Mouse (Mus musculus): ENCODE results near the gene Gpalpp1. TPM values are rescaled to one million over a fixed set of nuclear protein-coding genes. Genes with fewer than 3 reads are reported as not detected.

Gene Gpalpp1
- polyA plus RNA-seq, 1 experiment, result 5.5 TPM

DNA sequence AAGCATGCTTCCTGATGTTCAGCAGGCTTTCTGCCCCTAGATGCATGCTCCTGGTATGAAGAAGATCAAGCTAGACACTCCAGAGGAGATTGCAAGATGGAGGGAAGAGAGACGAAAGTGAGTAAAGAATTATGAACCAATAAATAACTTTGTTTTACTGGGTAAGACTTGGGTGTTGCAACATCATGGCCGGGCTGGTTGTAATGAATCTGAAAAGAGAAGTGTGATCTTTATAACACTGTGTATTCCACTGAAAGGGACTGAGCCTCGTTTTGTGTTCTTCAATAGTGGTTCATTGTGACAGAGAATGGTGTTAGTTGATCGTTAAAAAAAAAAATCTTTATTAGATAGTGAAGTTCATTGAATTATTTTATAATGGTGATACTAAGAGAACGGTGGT, 5.2 kb upstream of the Gpalpp1 start:
- no peak for DNase-seq
- H3K36me3 ChIP-seq (ENCODE audit: control insufficient read depth, insufficient read depth, low read length), result peaks cover 2% of the 10 kb centered on the region
- WGBS, result 90% methylated on average over 5 of the region's 5 CpGs

DNA sequence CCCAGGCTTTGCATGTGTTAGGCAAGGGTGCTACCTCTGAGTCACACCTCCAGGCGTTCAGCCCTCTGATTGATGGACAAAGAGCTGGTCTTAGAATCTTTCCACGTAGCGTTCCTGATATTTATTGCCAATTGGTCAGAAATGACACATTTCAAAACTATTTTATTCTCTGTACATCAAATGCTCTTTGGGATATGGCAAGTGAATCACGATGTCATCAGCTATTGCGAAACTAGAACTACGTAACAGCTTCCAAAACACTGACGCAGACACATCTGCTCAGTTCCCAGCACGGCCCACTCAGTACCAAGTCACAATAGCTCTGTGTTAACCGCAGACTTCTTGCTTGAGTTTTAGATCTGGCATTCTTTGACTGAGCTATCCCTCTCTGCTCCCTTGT, 11.0 kb downstream of the Gpalpp1 start:
- Histone ChIP-seq H3K27me3 (replicated peaks; ENCODE audit: control insufficient read depth, insufficient read depth, low read length) (no peaks in the 10 kb centered on the region), H3K27ac (ENCODE audit: insufficient read depth, low read depth, low read length) (no peak overlapping the region), H3K4me3 (ENCODE audit: insufficient read depth, low read depth, low read length) (no peak overlapping the region), H3K36me3 (ENCODE audit: control insufficient read depth, insufficient read depth, low read length) (peaks cover 4% of the 10 kb centered on the region), H3K4me1 (ENCODE audit: control insufficient read depth, insufficient read depth, low read length) (no peaks in the 10 kb centered on the region)
- DNase-seq, result no peak
- TF ChIP-seq POLR2A (IDR thresholded peaks at IDR 0.05; ENCODE audit: low read depth, low read length) (no peak), CTCF (conservative IDR thresholded peaks at IDR 0.05; ENCODE audit: insufficient read depth, insufficient read length, low read depth, low read length) (no peak)
- 96% methylated on average over 9 of the region's 9 CpGs for WGBS

More for the DNA sequence above, 5.2 kb upstream of the Gpalpp1 start:
- Histone ChIP-seq H3K27me3 (replicated peaks; ENCODE audit: control insufficient read depth, insufficient read depth, low read length) (no peaks in the 10 kb centered on the region), H3K4me3 (ENCODE audit: insufficient read depth, low read depth, low read length) (no peak overlapping the region), H3K27ac (ENCODE audit: insufficient read depth, low read depth, low read length) (no peak overlapping the region), H3K4me1 (ENCODE audit: control insufficient read depth, insufficient read depth, low read length) (no peaks in the 10 kb centered on the region; the same call in 1 of the 2 replicates)
- TF ChIP-seq POLR2A (IDR thresholded peaks at IDR 0.05; ENCODE audit: low read depth, low read length), result no peak
- TF ChIP-seq CTCF (conservative IDR thresholded peaks at IDR 0.05; ENCODE audit: insufficient read depth, insufficient read length, low read depth, low read length), result no peak

DNA sequence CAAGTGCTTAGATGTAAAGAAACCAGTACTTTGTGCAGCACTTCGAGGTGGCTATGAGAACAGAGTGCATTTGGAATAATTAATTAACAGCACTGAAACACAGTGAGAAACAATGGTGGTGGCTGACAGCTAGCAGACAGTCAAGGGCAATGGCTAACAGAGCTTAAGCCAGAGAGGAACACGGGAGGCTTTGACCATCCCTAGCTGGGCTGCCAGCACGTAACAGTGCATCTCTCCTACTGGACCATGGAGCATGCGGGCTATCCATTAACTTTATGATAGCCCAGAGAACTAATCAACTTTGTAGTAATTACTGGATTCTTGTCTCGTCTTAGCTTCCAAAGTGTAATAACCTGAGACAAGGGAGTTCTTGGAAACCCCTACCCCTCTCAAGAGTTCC, 12.7 kb downstream of the Gpalpp1 start:
- no peaks in the 10 kb centered on the region for H3K4me1 ChIP-seq (ENCODE audit: control insufficient read depth, insufficient read depth, low read length)
- WGBS, result 57% methylated on average over 5 of the region's 5 CpGs
- TF ChIP-seq CTCF (conservative IDR thresholded peaks at IDR 0.05; ENCODE audit: insufficient read depth, insufficient read length, low read depth, low read length) (no peak), POLR2A (IDR thresholded peaks at IDR 0.05; ENCODE audit: low read depth, low read length) (no peak)

DNA sequence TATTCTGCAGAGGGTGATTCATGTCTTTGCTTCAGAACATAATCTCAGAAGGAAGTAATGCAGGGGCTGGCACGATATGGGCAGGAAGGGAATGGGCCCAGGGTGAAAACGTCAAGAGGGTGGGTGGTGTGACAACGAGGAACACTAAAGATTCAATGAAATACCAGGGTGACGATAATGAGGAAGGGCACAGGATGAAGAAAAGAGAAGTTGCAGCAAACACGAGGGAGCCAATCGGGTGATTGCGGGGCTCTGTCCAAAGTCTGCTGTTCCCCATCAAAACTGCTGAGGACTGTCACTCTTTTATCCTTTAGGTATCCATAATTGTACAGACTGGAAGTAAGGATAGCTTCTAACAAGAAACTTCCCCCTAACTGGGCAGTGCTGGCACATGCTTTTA, 13.3 kb downstream of the Gpalpp1 start:
- WGBS, result 80% methylated on average over 7 of the region's 7 CpGs
- no peak overlapping the region for H3K27ac ChIP-seq (ENCODE audit: insufficient read depth, low read depth, low read length)
- peaks cover 7% of the 10 kb centered on the region for H3K36me3 ChIP-seq (ENCODE audit: control insufficient read depth, insufficient read depth, low read length)
- TF ChIP-seq POLR2A (IDR thresholded peaks at IDR 0.05; ENCODE audit: low read depth, low read length), result no peak
- no peak for TF ChIP-seq CTCF (conservative IDR thresholded peaks at IDR 0.05; ENCODE audit: insufficient read depth, insufficient read length, low read depth, low read length)
- H3K4me3 ChIP-seq (ENCODE audit: insufficient read depth, low read depth, low read length), result no peak overlapping the region
- no peaks in the 10 kb centered on the region for H3K27me3 ChIP-seq (replicated peaks; ENCODE audit: control insufficient read depth, insufficient read depth, low read length)
- no peaks in the 10 kb centered on the region for H3K4me1 ChIP-seq (ENCODE audit: control insufficient read depth, insufficient read depth, low read length)
- no peak for DNase-seq

More for the DNA sequence above, 12.7 kb downstream of the Gpalpp1 start:
- Histone ChIP-seq H3K4me3 (ENCODE audit: insufficient read depth, low read depth, low read length) (no peak overlapping the region), H3K27me3 (replicated peaks; ENCODE audit: control insufficient read depth, insufficient read depth, low read length) (no peaks in the 10 kb centered on the region), H3K36me3 (ENCODE audit: control insufficient read depth, insufficient read depth, low read length) (peaks cover 7% of the 10 kb centered on the region), H3K27ac (ENCODE audit: insufficient read depth, low read depth, low read length) (no peak overlapping the region)
- DNase-seq, result peak; percentile 55

DNA sequence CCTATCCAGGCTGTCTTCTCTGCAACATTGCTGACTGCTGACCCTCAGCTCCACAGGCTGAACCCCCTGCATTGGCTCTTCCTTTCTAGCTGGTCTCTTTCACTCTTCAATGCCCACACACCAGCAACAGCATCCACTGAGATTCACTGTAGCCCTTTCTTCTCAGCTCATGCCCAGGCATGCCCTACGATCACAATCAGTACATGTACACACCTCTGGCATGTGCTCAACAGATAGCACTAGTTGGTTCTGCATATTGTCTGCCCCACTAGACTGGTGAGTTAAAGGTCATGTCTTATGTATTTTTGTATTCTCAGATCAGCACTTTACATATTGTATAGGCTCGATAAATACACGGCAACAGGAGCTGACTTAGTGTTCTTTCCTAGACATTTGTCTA, 26.4 kb downstream of the Gpalpp1 start:
- TF ChIP-seq POLR2A (IDR thresholded peaks at IDR 0.05; ENCODE audit: low read depth, low read length), result no peak
- TF ChIP-seq CTCF (conservative IDR thresholded peaks at IDR 0.05; ENCODE audit: insufficient read depth, insufficient read length, low read depth, low read length), result no peak
- Histone ChIP-seq H3K27me3 (replicated peaks; ENCODE audit: control insufficient read depth, insufficient read depth, low read length) (no peaks in the 10 kb centered on the region), H3K4me1 (ENCODE audit: control insufficient read depth, insufficient read depth, low read length) (no peaks in the 10 kb centered on the region), H3K4me3 (ENCODE audit: insufficient read depth, low read depth, low read length) (no peak overlapping the region), H3K27ac (ENCODE audit: insufficient read depth, low read depth, low read length) (no peak overlapping the region), H3K36me3 (ENCODE audit: control insufficient read depth, insufficient read depth, low read length) (no peaks in the 10 kb centered on the region)
- 62% methylated on average over 3 of the region's 3 CpGs for WGBS
- no peak for DNase-seq

DNA sequence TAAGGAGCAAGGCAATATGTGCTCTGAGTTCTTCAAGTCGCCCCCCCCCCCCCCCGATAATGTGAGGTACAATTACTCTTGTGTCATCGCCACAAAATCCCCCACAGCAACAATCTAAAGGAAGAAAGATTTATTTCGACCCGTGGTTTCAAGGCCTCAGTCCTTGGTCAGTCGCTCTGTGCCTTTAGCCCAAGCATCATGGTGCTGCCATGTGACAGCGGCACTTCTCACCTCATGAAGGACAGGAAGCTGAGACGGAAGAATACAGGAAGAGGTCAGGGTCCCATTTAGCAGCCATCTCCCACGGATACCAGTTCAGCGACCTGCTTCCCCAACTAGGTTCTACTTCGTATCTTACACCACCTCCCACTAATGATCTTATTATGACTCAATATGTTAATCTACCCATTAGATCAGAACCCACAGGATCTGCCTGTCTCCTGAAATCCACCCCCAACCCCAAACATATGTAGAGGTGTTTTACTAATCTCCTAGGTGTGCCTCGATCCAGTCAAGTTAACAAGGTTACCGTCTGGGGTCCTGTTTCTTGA, 28.4 kb downstream of the Gpalpp1 start:
- DNase-seq, result no peak

DNA sequence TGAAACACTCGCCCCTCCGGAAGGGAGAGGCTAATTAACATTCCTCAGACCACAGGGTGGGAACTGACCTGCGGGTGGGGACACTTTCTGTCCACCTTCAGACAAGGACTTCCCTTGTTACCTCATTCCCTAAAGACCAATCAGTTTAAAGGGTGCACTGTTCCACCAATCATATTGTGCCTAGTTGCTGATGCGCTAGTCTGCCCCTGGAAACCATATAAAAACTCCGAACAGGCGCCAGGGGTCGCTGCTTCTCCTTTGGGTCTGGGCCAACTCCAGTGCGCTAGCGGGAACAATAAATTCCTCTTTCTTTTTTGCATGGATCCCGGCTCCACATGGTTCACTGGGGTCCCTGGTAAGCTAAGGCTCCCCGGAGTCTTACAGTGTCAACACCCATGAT, 29.1 kb downstream of the Gpalpp1 start:
- TF ChIP-seq POLR2A (IDR thresholded peaks at IDR 0.05; ENCODE audit: low read depth, low read length) (no peak), CTCF (conservative IDR thresholded peaks at IDR 0.05; ENCODE audit: insufficient read depth, insufficient read length, low read depth, low read length) (no peak)
- no peak for DNase-seq
- Histone ChIP-seq H3K36me3 (ENCODE audit: control insufficient read depth, insufficient read depth, low read length) (no peaks in the 10 kb centered on the region), H3K27ac (ENCODE audit: insufficient read depth, low read depth, low read length) (no peak overlapping the region), H3K27me3 (replicated peaks; ENCODE audit: control insufficient read depth, insufficient read depth, low read length) (no peaks in the 10 kb centered on the region), H3K4me3 (ENCODE audit: insufficient read depth, low read depth, low read length) (no peak overlapping the region), H3K4me1 (ENCODE audit: control insufficient read depth, insufficient read depth, low read length) (no peaks in the 10 kb centered on the region)
- WGBS, result 61% methylated on average over 11 of the region's 11 CpGs

More for the DNA sequence above, 28.4 kb downstream of the Gpalpp1 start:
- TF ChIP-seq CTCF (conservative IDR thresholded peaks at IDR 0.05; ENCODE audit: insufficient read depth, insufficient read length, low read depth, low read length) (no peak), POLR2A (IDR thresholded peaks at IDR 0.05; ENCODE audit: low read depth, low read length) (no peak)
- H3K27me3 ChIP-seq (replicated peaks; ENCODE audit: control insufficient read depth, insufficient read depth, low read length), result no peaks in the 10 kb centered on the region
- no peaks in the 10 kb centered on the region for H3K4me1 ChIP-seq (ENCODE audit: control insufficient read depth, insufficient read depth, low read length)
- H3K4me3 ChIP-seq (ENCODE audit: insufficient read depth, low read depth, low read length), result no peak overlapping the region
- no peak overlapping the region for H3K27ac ChIP-seq (ENCODE audit: insufficient read depth, low read depth, low read length)
- H3K36me3 ChIP-seq (ENCODE audit: control insufficient read depth, insufficient read depth, low read length), result no peaks in the 10 kb centered on the region
- WGBS, result 82% methylated on average over 13 of the region's 13 CpGs
